Mouse (Mus musculus): ENCODE data around the gene Ost4. TPM values are rescaled to one million over a fixed set of nuclear protein-coding genes. Genes with fewer than 3 reads are reported as not detected.

Ost4 gene
- total RNA-seq, 4 experiments from 2014 or later = 86.3 to 105 (median 90.6) TPM

Other genes with a start within 250 kb of the Ost4 start
- 1 to 10 TPM; 3.8 to 4.9 (median 4.5) TPM for gene Cenpa, start 241.0 kb downstream of the Ost4 start, total RNA-seq (2022)
- 10 to 100 TPM; 21.3 to 28.0 (median 27.4) TPM for gene Dpysl5, start 196.2 kb downstream of the Ost4 start, total RNA-seq (2022)
- gene Mapre3, start 93.1 kb downstream of the Ost4 start, total RNA-seq (2022) = 100 to 1,000 TPM; 220 to 238 (median 224) TPM
- gene Tmem214, start 39.8 kb downstream of the Ost4 start, total RNA-seq (2022) = 10 to 100 TPM; 58.3 to 64.4 (median 62.9) TPM
- gene Agbl5, start 19.1 kb downstream of the Ost4 start, total RNA-seq (2022) = 10 to 100 TPM; 14.6 to 18.2 (median 17.0) TPM
- 1 to 10 TPM; 2.3 to 4.2 (median 2.8) TPM for gene Emilin1, start 5.6 kb upstream of the Ost4 start, total RNA-seq (2022)
- 10 to 100 TPM; 16.2 to 21.5 (median 18.9) TPM for gene Khk, start 13.6 kb upstream of the Ost4 start, total RNA-seq (2022)
- 10 to 100 TPM; 23.9 to 28.0 (median 27.1) TPM for gene Cgref1, start 37.8 kb upstream of the Ost4 start, total RNA-seq (2022)
- gene Preb, start 52.6 kb upstream of the Ost4 start, total RNA-seq (2022) = 100 to 1,000 TPM; 114 to 135 (median 128) TPM
- gene Tcf23, start 60.9 kb upstream of the Ost4 start, total RNA-seq (2022) = under 1 TPM; 0.12 to 0.27 (median 0.16) TPM
- gene Atraid, start 140.5 kb upstream of the Ost4 start, total RNA-seq (2022) = 10 to 100 TPM; 77.1 to 86.3 (median 80.2) TPM
- 10 to 100 TPM; 16.1 to 22.2 (median 20.6) TPM for gene Slc5a6, start 141.1 kb upstream of the Ost4 start, total RNA-seq (2022)
- gene Cad, start 147.0 kb upstream of the Ost4 start, total RNA-seq (2022) = 10 to 100 TPM; 16.8 to 28.5 (median 20.1) TPM
- not detected for gene Dnajc5g, start 198.5 kb upstream of the Ost4 start, total RNA-seq (2022)
- 100 to 1,000 TPM; 102 to 124 (median 110) TPM for gene Slc30a3, start 200.4 kb upstream of the Ost4 start, total RNA-seq (2022)
- gene Trim54, start 208.9 kb upstream of the Ost4 start, total RNA-seq (2022) = 1 to 10 TPM in 2 of 4 experiments, under 1 TPM in 2; 0.50 to 2.0 (median 1.1) TPM
- 1 to 10 TPM in 1 of 4 experiments, not detected in 3; 2.3 TPM for gene Ucn, start 231.0 kb upstream of the Ost4 start, total RNA-seq (2022)
- gene Mpv17, start 246.5 kb upstream of the Ost4 start, total RNA-seq (2022) = 10 to 100 TPM; 44.3 to 56.1 (median 49.9) TPM